Mouse (Mus musculus) left cerebral cortex, postnatal 10 days (tissue): Measurements from ENCODE around the gene Snx11. TPM values are rescaled to one million over a fixed set of nuclear protein-coding genes. Genes with fewer than 3 reads are reported as not detected.
A peak's percentile ranks its signal among the peaks of the same experiment; 100 is the strongest.

Experiments used
- DNase-seq, 2 experiments: peaks; one replicate each; pipeline ENCODE4 v3.0.0; 2021 to 2022; ENCODE audit warnings: low spot score in 2 of 2, mixed read lengths in 1 of 2; ENCODE audit errors: extremely low spot score in 1 of 2
- intact Hi-C: fragments of 180-260 bp; cut with DNase I; formaldehyde crosslinking; loops from one replicate; pipeline ENCODE4 v1.15.1; 2025
- total RNA-seq, 2 experiments: library from RNA; stranded (reverse); gene quantifications; 2 replicates each; pipeline ENCODE4 v1.2.3; 2021

The Snx11 gene
- total RNA-seq, 2 experiments from 2014 or later = 43.1 to 43.2 TPM

- intact Hi-C loops = no loop called here
Observed at GRCm38 (mm10) chr11:96768240-96768639, 9.1 kb downstream of the Snx11 start.

GRCm38 (mm10) chr11:96767096-96767495, 10.3 kb downstream of the Snx11 start:
- DNase-seq = no peak
- intact Hi-C loops = no loop called here

More at GRCm38 (mm10) chr11:96768240-96768639, 9.1 kb downstream of the Snx11 start:
- DNase-seq = no peak

- intact Hi-C loops = no loop called here
- DNase-seq = no peak
Observed at GRCm38 (mm10) chr11:96766555-96766954, 10.8 kb downstream of the Snx11 start.

GRCm38 (mm10) chr11:96765645-96766044, 11.7 kb downstream of the Snx11 start:
- no peak for DNase-seq
- intact Hi-C loops = no loop called here

- DNase-seq = no peak
- intact Hi-C loops = loop anchor here (5.0 kb wide), 1 partner anchor 98 kb away; no protein-coding TSS in a partner anchor
Observed at GRCm38 (mm10) chr11:96764511-96765350, 12.6 kb downstream of the Snx11 start.

GRCm38 (mm10) chr11:96762742-96763470, 14.5 kb downstream of the Snx11 start:
- DNase-seq = peak; percentile 31 to 53
- intact Hi-C loops = loop anchor here (5.0 kb wide), 1 partner anchor 99 kb away; no protein-coding TSS in a partner anchor

- intact Hi-C loops = loop anchor here (5.0 kb wide), 1 partner anchor 100 kb away; no protein-coding TSS in a partner anchor
- no peak for DNase-seq
Observed at GRCm38 (mm10) chr11:96761984-96762383, 15.4 kb downstream of the Snx11 start.

- intact Hi-C loops = loop anchor here (5.0 kb wide), 1 partner anchor 102 kb away; no protein-coding TSS in a partner anchor
- no peak for DNase-seq
Observed at GRCm38 (mm10) chr11:96760042-96760441, 17.3 kb downstream of the Snx11 start.

GRCm38 (mm10) chr11:96758402-96758801, 19.0 kb downstream of the Snx11 start:
- DNase-seq = no peak
- intact Hi-C loops = no loop called here

- DNase-seq = no peak
- intact Hi-C loops = no loop called here
Observed at GRCm38 (mm10) chr11:96757421-96757820, 19.9 kb downstream of the Snx11 start.

- DNase-seq = no peak
- intact Hi-C loops = no loop called here
Observed at GRCm38 (mm10) chr11:96755298-96755697, 22.1 kb downstream of the Snx11 start.

- intact Hi-C loops = loop anchor here (10.0 kb wide), 1 partner anchor 463 kb away; the partner anchor contains the start of genes Hoxb7 and Hoxb8
- DNase-seq = no peak
Observed at GRCm38 (mm10) chr11:96747555-96747954, 29.8 kb downstream of the Snx11 start.

GRCm38 (mm10) chr11:96746648-96747047, 30.7 kb downstream of the Snx11 start:
- intact Hi-C loops = loop anchor here (10.0 kb wide), 1 partner anchor 462 kb away; the partner anchor contains the start of genes Hoxb7 and Hoxb8

GRCm38 (mm10) chr11:96743891-96744290, 33.5 kb downstream of the Snx11 start:
- no peak for DNase-seq
- intact Hi-C loops = loop anchor here (10.0 kb wide), 1 partner anchor 459 kb away; the partner anchor contains the start of genes Hoxb7 and Hoxb8

More at GRCm38 (mm10) chr11:96746648-96747047, 30.7 kb downstream of the Snx11 start:
- no peak for DNase-seq

- DNase-seq = no peak
- intact Hi-C loops = loop anchor here (10.0 kb wide), 1 partner anchor 458 kb away; the partner anchor contains the start of genes Hoxb7 and Hoxb8
Observed at GRCm38 (mm10) chr11:96743000-96743399, 34.4 kb downstream of the Snx11 start.

- no peak for DNase-seq
- intact Hi-C loops = loop anchor here (10.0 kb wide), 1 partner anchor 457 kb away; the partner anchor contains the start of genes Hoxb7 and Hoxb8
Observed at GRCm38 (mm10) chr11:96741995-96742394, 35.4 kb downstream of the Snx11 start.

GRCm38 (mm10) chr11:96740796-96741195, 36.6 kb downstream of the Snx11 start:
- no peak for DNase-seq
- intact Hi-C loops = loop anchor here (10.0 kb wide), 1 partner anchor 456 kb away; the partner anchor contains the start of genes Hoxb7 and Hoxb8

- no peak for DNase-seq
- intact Hi-C loops = loop anchor here (5.0 kb wide), 1 partner anchor 186 kb away; no protein-coding TSS in a partner anchor
Observed at GRCm38 (mm10) chr11:96737673-96738471, 39.5 kb downstream of the Snx11 start.
